ENCODE assay signal across 8 mouse cellular contexts in genomic region chr14:84443761-84444160, GRCm38 (mm10). TPM values are rescaled to one million over a fixed set of nuclear protein-coding genes. Genes with fewer than 3 reads are reported as not detected.
DNase-seq lines count a peak whose midpoint lies in the region; ATAC-seq and TF ChIP-seq lines count a peak whose summit lies in the region.

No protein-coding gene starts in this region.

- H3K27ac ChIP-seq in kidney, adult 2 months (ENCODE audit: insufficient read depth, low read depth, low read length): peak overlapping the region; percentile 44; the same call in 1 of the 2 replicates
- no peak overlapping the region for H3K27ac ChIP-seq in brown adipose tissue, adult 24 weeks (replicated peaks; ENCODE audit: low read depth, low read length)
- peak overlapping the region; percentile 94 for H3K27ac ChIP-seq in hindbrain, embryonic 15.5 days (replicated peaks)
- H3K27ac ChIP-seq in midbrain, embryonic 12.5 days (replicated peaks): peak overlapping the region; percentile 7; the same call in 1 of the 2 replicates

- no peaks in the 10 kb centered on the region for H3K9me3 ChIP-seq in hindbrain, embryonic 15.5 days
- H3K9me3 ChIP-seq in midbrain, embryonic 12.5 days: no peaks in the 10 kb centered on the region

- H3K4me1 ChIP-seq in kidney, adult 2 months (ENCODE audit: control insufficient read depth, insufficient read depth, low read length): peaks cover 4% of the 10 kb centered on the region; the same call in 1 of the 2 replicates
- H3K4me1 ChIP-seq in brown adipose tissue, adult 24 weeks (ENCODE audit: control insufficient read depth, insufficient read depth, insufficient read length, low read length): no peaks in the 10 kb centered on the region
- H3K4me1 ChIP-seq in hindbrain, embryonic 15.5 days (replicated peaks): peaks cover 16% of the 10 kb centered on the region
- peaks cover 26% of the 10 kb centered on the region for H3K4me1 ChIP-seq in midbrain, embryonic 12.5 days

- peak overlapping the region; percentile 87 for H3K4me2 ChIP-seq in hindbrain, embryonic 15.5 days
- peak overlapping the region; percentile 95 for H3K4me2 ChIP-seq in midbrain, embryonic 12.5 days (replicated peaks)

- DNase-seq in kidney, adult 2 months: peak; percentile 38
- DNase-seq in kidney, adult 11 months: no peak
- DNase-seq in embryo, embryonic 9.5 days (ENCODE audit: extremely low spot score): no peak
- no peak for DNase-seq in right cerebral cortex, adult 18-20 months

- H3K27me3 ChIP-seq in kidney, adult 2 months (replicated peaks; ENCODE audit: control insufficient read depth, insufficient read depth, low read length): peaks cover 1% of the 10 kb centered on the region; the same call in 1 of the 2 replicates
- H3K27me3 ChIP-seq in hindbrain, embryonic 15.5 days: no peaks in the 10 kb centered on the region
- peaks cover 29% of the 10 kb centered on the region for H3K27me3 ChIP-seq in midbrain, embryonic 12.5 days

- H3K4me3 ChIP-seq in kidney, adult 2 months (ENCODE audit: insufficient read depth, low read depth, low read length): peak overlapping the region; percentile 46
- H3K4me3 ChIP-seq in brown adipose tissue, adult 24 weeks (ENCODE audit: insufficient read depth, low read depth, low read length): peak overlapping the region; percentile 78
- peak overlapping the region; percentile 82 for H3K4me3 ChIP-seq in hindbrain, embryonic 15.5 days
- H3K4me3 ChIP-seq in midbrain, embryonic 12.5 days: peak overlapping the region; percentile 61

- under 1% methylated on average over 13 of the region's 13 CpGs for WGBS in kidney, adult 2 months
- WGBS in hindbrain, embryonic 15.5 days: under 1% methylated on average over 13 of the region's 13 CpGs
- under 1% methylated on average over 13 of the region's 13 CpGs for WGBS in midbrain, embryonic 12.5 days

- peak overlapping the region; percentile 72 for H3K9ac ChIP-seq in hindbrain, embryonic 15.5 days
- peak overlapping the region; percentile 55 for H3K9ac ChIP-seq in midbrain, embryonic 12.5 days (replicated peaks)

- no peak for ATAC-seq in hindbrain, embryonic 15.5 days (ENCODE audit: low FRiP score, low read depth)
- no peak for ATAC-seq in midbrain, embryonic 12.5 days (ENCODE audit: low FRiP score, low read depth)
- ATAC-seq in inflammation-experienced regulatory T-cells, adult 6 months: no peak

- no peaks in the 10 kb centered on the region for H3K36me3 ChIP-seq in kidney, adult 2 months (ENCODE audit: control insufficient read depth, insufficient read depth, low read length)
- H3K36me3 ChIP-seq in hindbrain, embryonic 15.5 days: no peaks in the 10 kb centered on the region
- no peaks in the 10 kb centered on the region for H3K36me3 ChIP-seq in midbrain, embryonic 12.5 days

- TF ChIP-seq POLR2A in kidney, adult 2 months (IDR thresholded peaks at IDR 0.05; ENCODE audit: low read depth, low read length): no peak

- no peak for TF ChIP-seq CTCF in kidney, adult 2 months (conservative IDR thresholded peaks at IDR 0.05; ENCODE audit: insufficient read depth, insufficient read length, low read depth, low read length)

RNA-seq across cellular contexts. Expression of gene Pcdh17, which starts 0.4 kb away (rescaled TPM):
- polyA plus RNA-seq in kidney, adult 2 months (2012; rRNA removed): 5.0 and 5.2 TPM in 2 replicates
- 0.42 and 0.48 TPM in 2 replicates for polyA plus RNA-seq in brown adipose tissue, adult 24 weeks (2012; ENCODE audit: insufficient read depth, insufficient read length, missing spikeins)
- 31.3 and 35.6 TPM in 2 replicates for polyA plus RNA-seq in hindbrain, embryonic 15.5 days (2015; fragmentation: Nextera tagmentation; extraction: Ambion mirVana)
- polyA plus RNA-seq in midbrain, embryonic 12.5 days (2016; fragmentation: Nextera tagmentation; extraction: Ambion mirVana): 6.1 and 7.7 TPM in 2 replicates
- not detected for polyA plus RNA-seq in inflammation-experienced regulatory T-cells, adult 6 months (2017; shearing (Covaris generic))
